Mouse (Mus musculus) cerebellum, postnatal 36 days (tissue): ENCODE measurements around the gene Amy2a4.
"Not testable (repeated sequence)": the region's sequence is repeated elsewhere in the genome, so short reads cannot be mapped to it uniquely, and the experiment has no call there.

Source experiments
- DNase-seq, 2 experiments: peaks; one replicate each; pipeline ENCODE4 v3.0.0; 2021 to 2022; ENCODE audit warnings: mixed read lengths in 2 of 2

The Amy2a4 gene

DNA sequence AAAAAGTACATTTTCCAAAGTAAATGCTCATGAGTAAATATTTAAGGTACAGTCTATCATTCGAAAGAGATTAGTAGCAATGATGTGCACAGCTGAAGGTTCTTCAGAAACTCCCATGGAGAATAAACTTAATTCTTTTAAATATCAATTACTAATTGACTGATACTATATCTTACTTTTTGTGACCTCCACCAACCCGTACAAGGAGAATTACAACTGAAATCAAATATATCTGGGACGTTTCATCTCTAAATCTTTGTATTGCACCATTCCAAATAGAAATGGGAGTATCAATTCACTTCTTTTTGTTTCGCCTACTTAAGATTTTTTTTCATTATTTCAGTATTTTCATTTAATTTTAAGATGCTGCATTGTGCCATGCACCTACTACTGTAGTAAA lies at the start of gene Amy2a4:
TSS of gene Amy2a4 (minus strand) at position 101 of the 400 bp plus-strand sequence.
- DNase-seq = not testable (repeated sequence)

DNA sequence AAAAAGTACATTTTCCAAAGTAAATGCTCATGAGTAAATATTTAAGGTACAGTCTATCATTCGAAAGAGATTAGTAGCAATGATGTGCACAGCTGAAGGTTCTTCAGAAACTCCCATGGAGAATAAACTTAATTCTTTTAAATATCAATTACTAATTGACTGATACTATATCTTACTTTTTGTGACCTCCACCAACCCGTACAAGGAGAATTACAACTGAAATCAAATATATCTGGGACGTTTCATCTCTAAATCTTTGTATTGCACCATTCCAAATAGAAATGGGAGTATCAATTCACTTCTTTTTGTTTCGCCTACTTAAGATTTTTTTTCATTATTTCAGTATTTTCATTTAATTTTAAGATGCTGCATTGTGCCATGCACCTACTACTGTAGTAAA lies 32.7 kb upstream of the Amy2a4 start, which contains the start of gene Amy2a3:
TSS of gene Amy2a3 (minus strand) at position 101 of the 400 bp plus-strand sequence.
- not testable (repeated sequence) for DNase-seq

DNA sequence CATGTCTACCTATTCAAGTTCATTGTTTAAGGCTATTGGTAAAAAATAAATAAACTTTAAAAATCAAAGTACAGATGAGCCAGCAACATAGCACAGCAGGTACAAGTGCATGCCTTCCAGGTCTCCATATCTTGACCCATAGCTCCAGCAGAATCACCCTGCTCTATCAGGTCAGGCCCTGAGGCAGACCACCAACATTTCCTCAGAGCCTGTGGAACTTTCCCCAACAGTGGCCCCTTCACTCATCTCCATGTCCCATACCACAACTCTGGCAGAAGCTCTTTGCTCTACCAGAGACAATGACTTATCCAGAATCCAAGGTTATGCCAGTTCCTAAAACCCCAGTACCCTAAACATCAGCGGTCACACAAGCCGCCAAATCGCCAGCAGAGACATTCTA lies 21.7 kb upstream of the Amy2a4 start:
- DNase-seq = not testable (repeated sequence)

DNA sequence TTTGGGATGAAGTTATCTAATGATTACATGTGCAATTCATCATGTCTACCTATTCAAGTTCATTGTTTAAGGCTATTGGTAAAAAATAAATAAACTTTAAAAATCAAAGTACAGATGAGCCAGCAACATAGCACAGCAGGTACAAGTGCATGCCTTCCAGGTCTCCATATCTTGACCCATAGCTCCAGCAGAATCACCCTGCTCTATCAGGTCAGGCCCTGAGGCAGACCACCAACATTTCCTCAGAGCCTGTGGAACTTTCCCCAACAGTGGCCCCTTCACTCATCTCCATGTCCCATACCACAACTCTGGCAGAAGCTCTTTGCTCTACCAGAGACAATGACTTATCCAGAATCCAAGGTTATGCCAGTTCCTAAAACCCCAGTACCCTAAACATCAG lies 11.0 kb downstream of the Amy2a4 start:
- not testable (repeated sequence) for DNase-seq

DNA sequence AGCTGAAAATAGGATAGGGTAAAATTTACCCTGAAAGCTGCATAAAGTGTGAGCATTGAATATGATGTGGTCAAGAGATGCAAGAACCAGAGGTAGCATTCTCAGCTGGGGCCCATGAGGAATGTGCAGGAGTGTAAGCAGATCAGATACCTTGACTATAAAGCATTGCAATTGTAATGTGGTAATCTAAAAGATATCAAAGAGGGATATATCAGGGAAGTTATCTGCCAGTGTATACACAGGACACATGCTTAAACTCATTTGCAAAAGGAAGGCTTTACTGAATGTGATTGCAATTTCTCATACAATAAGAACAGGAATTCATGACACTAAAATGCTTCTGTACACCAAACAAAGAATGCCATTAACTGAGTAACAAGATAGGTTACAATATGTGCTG lies 11.7 kb downstream of the Amy2a4 start:
- not testable (repeated sequence) for DNase-seq

DNA sequence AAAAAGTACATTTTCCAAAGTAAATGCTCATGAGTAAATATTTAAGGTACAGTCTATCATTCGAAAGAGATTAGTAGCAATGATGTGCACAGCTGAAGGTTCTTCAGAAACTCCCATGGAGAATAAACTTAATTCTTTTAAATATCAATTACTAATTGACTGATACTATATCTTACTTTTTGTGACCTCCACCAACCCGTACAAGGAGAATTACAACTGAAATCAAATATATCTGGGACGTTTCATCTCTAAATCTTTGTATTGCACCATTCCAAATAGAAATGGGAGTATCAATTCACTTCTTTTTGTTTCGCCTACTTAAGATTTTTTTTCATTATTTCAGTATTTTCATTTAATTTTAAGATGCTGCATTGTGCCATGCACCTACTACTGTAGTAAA lies 32.5 kb downstream of the Amy2a4 start, which contains the start of gene Amy2a5:
TSS of gene Amy2a5 (minus strand) at position 101 of the 400 bp plus-strand sequence.
- not testable (repeated sequence) for DNase-seq
